Mouse (Mus musculus): ENCODE data around the gene Cabp1.

DNA sequence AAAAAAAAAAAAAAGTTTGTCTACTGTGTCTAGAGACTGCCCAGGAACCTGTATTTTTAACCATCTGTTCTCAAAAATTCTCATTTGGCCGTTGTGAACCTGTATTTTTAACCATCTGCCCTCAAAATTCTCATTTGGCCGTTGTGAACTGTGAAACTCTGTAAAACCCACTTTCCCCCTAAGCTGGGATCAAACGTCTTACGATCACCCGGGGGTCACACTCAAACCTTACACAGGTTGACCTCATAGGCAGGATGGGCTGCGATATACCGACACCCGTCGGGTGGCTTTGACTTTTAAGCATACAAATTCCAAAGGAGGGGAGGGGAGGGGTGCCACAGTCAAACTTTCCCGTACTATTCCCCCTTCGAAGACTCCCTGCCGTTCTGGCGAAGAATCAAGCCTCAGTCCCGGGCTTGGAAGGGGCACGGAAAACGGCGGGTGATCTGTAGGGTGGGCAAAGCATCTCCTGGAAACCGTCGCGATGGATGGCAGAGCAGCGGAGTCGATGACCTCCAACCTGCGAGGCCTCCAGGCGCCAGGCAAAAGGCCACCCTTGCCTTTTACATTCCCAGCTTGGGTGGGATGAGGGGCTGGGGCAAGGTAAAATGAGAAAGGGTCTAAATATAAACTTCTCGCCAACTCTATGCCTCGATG lies 37.1 kb downstream of the Cabp1 start:
- no peak for TF ChIP-seq POLR2A (IDR thresholded peaks at IDR 0.05; ENCODE audit: insufficient read depth, low read length)
- TF ChIP-seq CTCF (IDR thresholded peaks at IDR 0.05; ENCODE audit: low read depth, low read length), result no peak
